ENCODE assay signal across 10 mouse cellular contexts in the genomic region with DNA sequence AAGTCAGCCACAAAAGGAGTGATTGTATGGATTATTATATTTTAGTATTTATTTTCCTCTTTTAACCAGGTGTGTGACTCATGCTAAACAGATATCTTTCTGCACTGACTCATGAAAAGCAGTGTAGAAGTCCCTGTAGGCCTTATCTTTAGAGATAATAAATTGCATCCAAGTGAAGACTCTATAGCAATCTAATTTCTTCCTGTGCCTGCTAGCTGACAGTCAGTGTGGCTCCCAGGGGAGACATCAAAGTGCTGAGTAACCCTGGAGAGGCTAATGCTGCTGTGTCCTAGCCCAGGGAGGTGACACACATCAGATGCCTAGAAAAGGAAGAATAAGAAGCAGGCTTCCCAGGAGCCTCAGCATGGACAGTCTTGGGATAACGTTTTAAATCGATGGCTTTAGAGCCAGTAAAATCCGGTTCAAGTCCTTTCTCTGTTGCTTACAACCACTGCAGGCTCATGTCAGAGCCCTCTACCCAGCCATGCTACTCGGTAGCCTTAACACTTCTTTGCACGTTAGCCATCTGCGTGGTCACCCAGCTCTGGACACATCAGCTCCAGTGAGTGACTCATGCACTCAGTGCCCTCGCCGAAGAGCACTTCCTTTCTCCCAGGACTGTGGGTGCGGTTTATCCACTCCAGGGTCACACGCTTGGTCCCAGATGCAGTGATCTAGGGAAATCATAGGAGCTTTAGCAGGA. TPM values are rescaled to one million over a fixed set of nuclear protein-coding genes. Genes with fewer than 3 reads are reported as not detected.
DNase-seq lines count a peak whose midpoint lies in the region; ATAC-seq and TF ChIP-seq lines count a peak whose summit lies in the region.
"Had no signal": no experiment of that assay in that cellular context is flagged by ENCODE, and none has a peak within 500 bp of the region (broad histone marks: within the 10 kb centered on the region; RNA-seq: fewer than 3 reads in every experiment).

No protein-coding gene starts in this region.

- no peaks in the 10 kb centered on the region for H3K27me3 ChIP-seq in heart, embryonic 15.5 days
- H3K27me3 ChIP-seq in Patski = no peaks in the 10 kb centered on the region
- no peaks in the 10 kb centered on the region for H3K27me3 ChIP-seq in intestine, embryonic 15.5 days (replicated peaks)

- ATAC-seq in heart, embryonic 15.5 days (replicated peaks; ENCODE audit: insufficient number of reproducible peaks, insufficient read depth, low FRiP score, low read depth) = peak; percentile 50; the same call in 1 of the 2 replicates
- peak; percentile 34 for ATAC-seq in Patski
- ATAC-seq in intestine, embryonic 15.5 days = peak; percentile 62
- peak; percentile 72 for ATAC-seq in monocyte, adult 5-6 weeks (replicated peaks; ENCODE audit: insufficient number of reproducible peaks, low FRiP score, low TSS enrichment, poor library complexity, severe bottlenecking)
- ATAC-seq in inflammation-experienced regulatory T-cells, adult 6 months = no peak

- H3K4me3 ChIP-seq in heart, embryonic 15.5 days = no peak overlapping the region
- no peak overlapping the region for H3K4me3 ChIP-seq in intestine, embryonic 15.5 days (replicated peaks)

- no peak overlapping the region for H3K9ac ChIP-seq in heart, embryonic 15.5 days
- H3K9ac ChIP-seq in intestine, embryonic 15.5 days = no peak overlapping the region

- in situ Hi-C loops in Patski (cut with MboI; ENCODE audit: low pct_unique_long_range_greater_than_20kb) = no loop called here

- no peak for DNase-seq in heart, postnatal 4 days
- no peak for DNase-seq in Patski (ENCODE audit: low read depth, low spot score)
- DNase-seq in right cerebral cortex, adult 2 months (ENCODE audit: low spot score in 2 of 2) = no peak
- no peak for DNase-seq in urinary bladder, postnatal 10 days (ENCODE audit: low spot score)
- DNase-seq: gastrocnemius, postnatal 25 days; thymus, postnatal 14 days had no signal

- CTCF ChIA-PET in Patski (lab: Charles Lee) = interaction anchor here (1.5 kb wide), 1 partner anchor 13 kb away, joined by 6 read pairs; no protein-coding TSS in a partner anchor

- H3K4me1 ChIP-seq in heart, embryonic 15.5 days (replicated peaks) = peaks cover 9% of the 10 kb centered on the region
- H3K4me1 ChIP-seq in intestine, embryonic 15.5 days (replicated peaks) = peaks cover 22% of the 10 kb centered on the region

- no peak overlapping the region for H3K4me2 ChIP-seq in heart, embryonic 15.5 days
- H3K4me2 ChIP-seq in intestine, embryonic 15.5 days (replicated peaks) = no peak overlapping the region

- no peaks in the 10 kb centered on the region for H3K36me3 ChIP-seq in heart, embryonic 15.5 days
- no peaks in the 10 kb centered on the region for H3K36me3 ChIP-seq in intestine, embryonic 15.5 days

- no peak for TF ChIP-seq CTCF in Patski (IDR thresholded peaks at IDR 0.05)

- POLR2A ChIA-PET in Patski (lab: Charles Lee) = no interaction called here

- H3K9me3 ChIP-seq in heart, embryonic 15.5 days (replicated peaks) = no peaks in the 10 kb centered on the region
- no peaks in the 10 kb centered on the region for H3K9me3 ChIP-seq in intestine, embryonic 15.5 days

- WGBS in heart, embryonic 15.5 days = 65% methylated on average over 10 of the region's 10 CpGs
- 60% methylated on average over 10 of the region's 10 CpGs for WGBS in intestine, embryonic 15.5 days

- no peak overlapping the region for H3K27ac ChIP-seq in heart, embryonic 15.5 days
- H3K27ac ChIP-seq in intestine, embryonic 15.5 days = peak overlapping the region; percentile 86

RNA-seq across cellular contexts. Expression of a gene that starts 35.9 kb away (rescaled TPM):
- 16.2 and 24.8 TPM in 2 replicates for polyA plus RNA-seq in heart, embryonic 15.5 days (2015; fragmentation: Nextera tagmentation; extraction: Ambion mirVana)
- total RNA-seq in heart, postnatal 4 days (2021) = 10 to 100 TPM; 15.3 to 18.1 TPM
- 32.2 TPM for polyA plus RNA-seq in Patski (2021)
- 43.4 and 43.7 TPM in 2 replicates for polyA plus RNA-seq in intestine, embryonic 15.5 days (2015; fragmentation: Nextera tagmentation; extraction: Ambion mirVana)
- 14.9 to 37.4 TPM (median 36.5 TPM) in 3 replicates for total RNA-seq in monocyte, adult 5-6 weeks (2017)
- 10 to 100 TPM; 26.4 to 31.6 (median 30.5) TPM for polyA plus RNA-seq in inflammation-experienced regulatory T-cells, adult 6 months (2017; shearing (Covaris generic))
